Mouse (Mus musculus) CD8-positive naive resting alpha-beta T cell, adult 2 months (primary cell): ENCODE data around the gene Lypd6b.

Experiments
- DNase-seq, 2 experiments: peaks; one replicate each; pipeline ENCODE4 v3.0.0; 2022; ENCODE audit warnings: low read depth in 2 of 2, low spot score in 2 of 2

Lypd6b gene

DNA sequence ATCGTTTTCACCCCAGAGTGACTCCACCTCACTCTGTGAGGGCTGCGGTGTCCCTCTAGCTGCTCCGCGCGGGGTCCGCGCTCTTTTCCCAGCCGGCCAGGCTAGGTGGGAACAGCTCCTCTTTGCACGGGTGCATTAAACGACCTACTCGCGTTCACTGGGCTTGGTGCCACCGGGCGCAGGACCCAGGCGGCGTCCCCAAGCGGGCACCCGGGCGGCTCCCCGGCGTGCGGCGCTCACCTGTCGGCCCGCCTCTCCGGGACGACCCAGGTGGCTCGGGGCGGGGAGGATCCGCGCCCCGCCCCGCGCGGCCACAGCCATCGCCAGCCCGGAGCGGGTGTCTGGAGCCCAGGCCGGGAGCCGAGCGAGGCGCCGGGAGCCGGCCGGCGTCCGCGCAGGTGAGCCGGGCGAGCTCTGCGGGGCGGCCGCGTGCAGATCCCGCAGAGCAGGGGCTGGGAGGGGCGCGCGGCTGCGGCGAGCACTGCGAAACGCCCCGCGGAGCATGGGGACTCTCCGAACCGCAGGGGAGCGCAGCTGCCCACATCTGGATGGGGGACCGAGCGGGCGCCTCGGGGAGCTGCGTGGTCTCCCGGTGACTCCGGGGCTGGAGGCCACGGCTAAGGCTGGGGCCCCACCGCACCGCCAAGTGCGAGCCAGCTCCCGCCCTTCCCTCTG, at the start of gene Lypd6b:
Lypd6b (plus strand) TSS at position 313 of the 675 bp plus-strand sequence.
- DNase-seq = no peak

GRCm38 (mm10) chr2:49739046-49739445, 48.4 kb upstream of the Lypd6b start:
- no peak for DNase-seq

DNA sequence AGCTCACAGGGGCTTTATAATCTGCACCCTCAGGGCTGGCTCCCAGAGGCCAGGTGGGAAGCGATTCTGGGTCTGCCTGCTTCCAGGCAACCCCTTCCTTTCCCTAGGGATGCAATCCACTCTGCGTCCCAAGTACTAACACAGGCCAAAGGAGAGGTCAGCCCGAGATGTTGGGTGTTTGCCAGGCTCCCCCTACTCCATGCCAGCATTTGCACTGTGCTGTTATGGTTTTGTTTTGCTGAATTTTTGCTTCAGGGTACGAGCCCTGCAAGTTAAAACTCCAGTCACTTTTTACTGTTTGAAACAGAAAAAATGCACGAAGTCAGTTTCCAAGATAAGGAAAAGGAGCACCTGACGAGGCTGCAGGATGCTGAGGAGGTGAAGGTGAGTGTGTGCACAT, 46.5 kb upstream of the Lypd6b start:
- no peak for DNase-seq

DNA sequence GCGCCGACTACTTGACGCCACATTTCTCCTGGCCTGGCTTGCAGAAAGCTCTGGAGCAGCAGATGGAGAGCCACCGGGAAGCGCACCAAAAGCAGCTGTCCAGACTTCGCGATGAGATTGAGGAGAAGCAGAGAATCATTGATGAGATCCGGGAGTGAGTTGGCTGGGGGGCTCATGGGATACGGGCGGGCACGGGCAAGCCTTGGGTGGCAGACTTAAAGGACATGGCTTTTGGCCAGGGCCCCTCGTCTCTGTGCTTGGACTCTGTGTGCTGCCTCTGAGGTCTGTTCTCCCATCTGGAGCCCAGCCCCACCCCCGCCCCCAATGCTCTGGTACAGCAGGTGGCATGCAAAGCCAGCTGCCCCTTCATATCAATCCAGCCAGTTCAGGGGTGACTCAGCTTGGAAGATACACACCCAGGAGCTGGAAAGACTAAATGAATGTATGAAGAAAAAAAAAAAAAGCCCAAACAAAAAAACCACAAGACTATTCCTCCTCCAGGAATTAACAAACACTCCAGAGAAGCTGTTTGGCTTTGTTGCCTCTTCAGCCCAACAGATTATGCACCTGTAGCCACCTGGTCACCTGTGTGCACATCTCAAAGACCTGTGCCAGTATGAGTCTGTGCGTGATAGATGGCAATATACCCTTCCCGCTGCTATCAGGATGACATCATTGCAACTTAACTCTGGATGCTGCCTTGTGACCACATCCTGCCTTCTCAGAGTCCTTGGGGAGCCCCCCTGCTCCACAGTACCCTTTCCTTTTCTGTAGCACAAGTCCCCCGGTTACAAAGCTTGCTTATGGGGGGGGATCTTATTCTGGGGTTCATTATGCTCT, 45.4 kb upstream of the Lypd6b start:
- peak in 1 of 2 experiments; percentile 16 for DNase-seq

- DNase-seq = no peak
Measured at GRCm38 (mm10) chr2:49742919-49743318, 44.6 kb upstream of the Lypd6b start.

DNA sequence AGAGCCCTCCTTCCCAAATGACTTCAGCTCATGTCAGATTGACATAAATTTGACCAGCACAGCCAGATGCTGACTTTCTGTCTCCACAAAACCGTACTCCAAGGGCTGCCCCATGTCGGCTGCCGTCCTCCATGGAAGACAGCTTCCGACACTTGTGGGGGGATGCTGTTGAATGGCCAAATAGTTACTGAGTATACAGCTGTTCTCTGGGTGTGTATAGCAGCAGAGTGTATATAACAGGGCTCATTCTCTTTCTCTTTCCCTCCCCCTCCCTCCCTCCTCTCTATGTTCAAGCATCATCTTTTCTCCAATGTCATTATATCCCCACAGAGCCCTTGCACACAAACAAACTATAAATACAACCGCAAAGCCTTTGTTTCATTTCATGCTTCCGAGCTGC, 43.7 kb upstream of the Lypd6b start:
- no peak for DNase-seq

DNA sequence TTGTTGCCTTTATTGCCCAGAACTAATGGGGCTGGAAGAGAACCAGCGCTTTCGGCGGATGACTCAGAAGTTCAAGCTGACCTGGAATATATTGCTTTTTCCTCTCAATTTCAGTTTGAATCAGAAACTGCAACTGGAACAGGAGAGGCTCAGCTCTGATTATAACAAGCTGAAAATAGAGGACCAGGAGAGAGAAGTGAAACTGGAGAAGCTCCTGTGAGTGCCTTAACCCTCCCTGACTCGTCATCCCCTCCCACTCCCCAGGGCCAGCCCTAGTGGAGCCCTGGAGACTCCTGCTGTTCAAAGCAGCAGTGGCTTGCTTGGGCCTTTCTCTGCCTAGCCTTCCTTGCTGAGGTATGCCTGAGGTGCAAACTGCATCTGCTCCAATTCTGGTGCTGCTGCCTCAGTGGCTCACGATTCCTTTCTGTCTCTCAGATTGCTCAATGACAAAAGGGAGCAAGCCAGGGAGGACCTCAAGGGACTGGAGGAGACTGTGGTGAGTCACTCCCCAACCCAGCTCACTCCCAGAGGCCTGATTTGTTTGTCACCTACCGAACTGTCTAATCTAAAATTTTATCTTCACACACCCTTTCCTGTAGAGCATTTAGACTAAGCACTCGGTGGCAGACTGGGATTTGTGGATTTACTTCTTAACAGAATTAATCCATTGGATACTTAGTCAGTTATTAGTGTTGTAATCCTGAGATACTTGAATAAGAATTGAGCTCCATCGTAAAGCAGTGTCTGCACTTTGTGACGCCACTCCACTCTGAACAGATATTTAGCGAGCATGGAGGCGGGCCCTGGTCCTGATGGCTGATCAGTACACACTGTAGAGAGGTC, 43.0 kb upstream of the Lypd6b start:
- DNase-seq = no peak

DNA sequence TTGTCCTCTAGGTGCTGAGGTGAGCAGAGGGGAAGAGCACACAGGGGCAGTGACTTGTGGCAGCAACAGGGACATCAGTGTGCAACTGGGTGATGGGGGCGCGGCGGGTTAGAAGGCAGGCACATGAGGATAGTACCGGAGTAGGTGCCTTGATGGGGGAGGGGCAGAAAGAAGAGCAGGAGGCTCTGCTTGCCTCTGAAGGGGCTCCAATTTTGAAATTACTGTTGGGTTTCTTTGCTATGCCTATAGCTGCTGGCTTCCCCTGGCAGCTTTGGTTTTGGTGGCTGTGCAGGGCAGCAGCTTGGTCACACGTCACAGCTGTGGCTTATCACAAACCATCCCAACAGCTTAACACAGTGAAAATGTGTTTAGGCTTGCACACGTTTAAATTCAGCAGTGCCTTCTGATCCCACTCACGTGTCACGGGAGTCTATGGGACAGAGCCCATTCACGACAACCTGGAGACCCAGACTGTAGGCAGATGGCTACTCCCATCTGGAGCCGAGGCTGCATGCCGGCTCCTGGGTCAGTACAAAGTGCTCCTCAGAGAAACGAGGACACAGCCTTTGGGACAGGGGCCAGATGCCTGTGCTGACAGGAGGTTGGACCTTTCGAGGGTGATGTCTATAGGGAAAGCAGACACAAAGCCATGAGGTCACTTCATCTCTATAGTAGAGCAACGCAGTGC, 42.2 kb upstream of the Lypd6b start:
- DNase-seq = no peak

- no peak for DNase-seq
Measured at GRCm38 (mm10) chr2:49746947-49747346, 40.5 kb upstream of the Lypd6b start.

GRCm38 (mm10) chr2:49747670-49748069, 39.8 kb upstream of the Lypd6b start:
- no peak for DNase-seq

DNA sequence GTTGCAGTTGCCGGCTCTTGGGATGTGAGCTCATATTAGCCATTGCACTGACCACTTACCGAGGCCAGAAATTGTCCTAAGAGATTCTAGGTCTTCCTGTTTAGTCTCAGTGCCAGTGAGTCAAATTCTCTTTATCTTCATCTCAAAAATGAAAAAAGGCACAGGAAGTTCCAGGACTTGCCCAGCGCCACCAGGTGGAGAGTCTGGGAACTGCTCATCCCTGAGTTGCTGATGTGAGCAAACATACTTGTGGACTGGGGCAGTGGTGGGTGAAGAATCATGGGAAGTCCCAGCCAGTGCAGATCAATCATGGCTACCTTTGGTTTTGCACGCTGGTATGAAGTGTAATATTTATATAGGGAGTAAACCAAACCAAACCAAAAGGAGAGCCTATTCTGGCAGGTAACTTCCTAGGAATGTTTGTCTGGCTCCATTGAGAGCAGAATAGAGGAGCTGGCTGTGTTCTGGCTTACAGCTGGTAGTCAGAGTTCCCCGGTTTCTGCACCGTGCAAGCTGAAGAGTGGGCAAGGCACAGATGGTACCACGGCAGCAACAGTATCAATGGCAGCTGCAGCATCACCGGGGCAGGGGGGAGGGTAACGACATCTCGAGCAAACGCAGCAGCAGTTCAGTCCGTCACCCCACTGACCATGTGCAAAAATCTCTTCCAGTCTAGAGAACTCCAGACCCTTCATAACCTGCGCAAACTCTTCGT, 38.7 kb upstream of the Lypd6b start:
- peak in 1 of 2 experiments; percentile 37 for DNase-seq

GRCm38 (mm10) chr2:49749730-49750576, 37.5 kb upstream of the Lypd6b start:
- no peak for DNase-seq

- DNase-seq = no peak
Measured at GRCm38 (mm10) chr2:49751544-49752210, 35.8 kb upstream of the Lypd6b start.

GRCm38 (mm10) chr2:49752211-49752607, 35.3 kb upstream of the Lypd6b start:
- DNase-seq = no peak

DNA sequence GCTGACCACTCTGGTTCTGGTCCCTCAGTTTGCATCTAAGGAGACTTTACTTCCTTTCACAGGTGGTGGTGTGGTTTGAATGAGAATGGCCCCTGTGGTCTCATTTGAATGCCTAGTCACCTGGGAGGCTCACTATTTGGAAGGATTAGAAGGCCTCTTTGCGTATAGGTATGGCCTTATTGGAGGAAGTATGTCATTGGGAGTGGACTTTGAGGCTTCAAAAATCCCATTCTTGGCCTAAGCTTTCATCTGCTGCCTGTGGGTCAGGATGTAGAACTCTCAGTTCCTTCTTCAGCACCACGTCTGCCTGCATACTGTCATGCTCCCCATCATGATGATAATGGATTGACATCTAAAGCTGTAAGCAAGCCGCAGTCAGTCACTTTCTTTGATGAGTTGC, 34.4 kb upstream of the Lypd6b start:
- no peak for DNase-seq

DNA sequence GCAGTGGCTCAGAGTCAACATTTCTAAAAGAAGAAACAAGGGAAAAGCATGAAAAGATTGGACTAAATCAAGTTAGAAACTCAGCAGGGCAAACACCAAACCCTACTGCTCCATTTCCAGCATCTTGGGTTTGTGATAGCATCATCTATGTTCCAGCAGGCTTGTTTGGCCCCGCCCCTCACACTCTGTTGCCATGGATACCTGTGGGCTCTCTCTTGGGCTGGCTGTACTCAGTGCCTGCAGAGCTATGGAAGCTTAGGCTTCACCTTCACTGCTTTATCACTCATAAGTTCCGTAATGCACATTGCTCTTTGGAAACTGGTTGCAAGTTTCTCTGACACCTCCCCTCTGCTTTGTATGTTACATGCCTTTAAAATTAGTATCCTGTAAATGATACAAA, 32.4 kb upstream of the Lypd6b start:
- no peak for DNase-seq

DNA sequence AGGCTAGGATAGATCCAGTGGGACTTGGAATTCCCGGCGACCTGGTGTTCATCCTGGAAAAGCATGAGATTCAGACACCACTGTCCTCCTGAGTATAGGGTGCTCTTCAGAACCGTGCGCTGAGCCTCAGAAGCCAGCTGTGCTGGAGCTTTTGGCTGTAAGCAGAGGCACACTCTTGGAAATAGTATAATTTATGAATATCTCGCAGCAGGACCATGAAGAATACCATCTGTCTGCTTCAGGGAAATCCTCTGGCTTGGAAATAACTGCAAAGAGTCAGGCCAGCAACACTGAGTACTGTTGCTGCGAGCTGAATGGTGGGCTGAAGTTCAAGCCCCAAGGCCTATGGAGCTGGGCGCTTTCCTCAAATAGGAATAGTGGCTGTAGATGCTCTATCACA, 29.9 kb upstream of the Lypd6b start:
- no peak for DNase-seq

DNA sequence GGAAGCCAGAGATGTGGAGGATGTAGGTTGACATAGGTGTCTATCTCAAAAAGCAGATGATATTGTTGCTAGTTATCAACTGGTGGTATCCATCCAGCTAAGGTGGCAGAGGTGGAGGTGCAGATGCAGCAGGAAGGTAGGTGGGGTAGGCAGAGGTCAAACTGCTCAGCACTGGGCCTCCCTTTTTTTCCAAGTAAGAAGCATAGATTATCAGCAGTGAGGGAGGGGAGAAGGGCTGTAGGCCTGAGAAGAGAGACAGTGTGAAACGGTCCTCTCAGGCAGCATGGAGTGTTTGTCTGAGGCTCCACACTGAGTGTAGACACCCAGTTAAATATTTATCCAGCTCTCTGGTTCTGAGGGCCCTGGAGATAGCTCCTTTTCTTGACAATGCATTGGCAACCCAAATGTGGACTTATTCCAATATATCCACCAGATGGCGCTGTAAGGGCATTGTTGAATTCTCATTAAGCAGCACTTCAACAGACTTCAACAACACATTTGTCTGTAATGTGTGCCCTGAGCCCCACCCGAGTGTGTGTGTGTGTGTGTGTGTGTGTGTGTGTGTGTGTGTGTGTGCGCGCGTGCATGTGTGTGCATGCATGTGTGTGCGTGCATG, 23.0 kb upstream of the Lypd6b start:
- DNase-seq = peak; percentile 21 to 51

GRCm38 (mm10) chr2:49768916-49769315, 18.6 kb upstream of the Lypd6b start:
- DNase-seq = no peak
